Mouse (Mus musculus) hindbrain, embryonic 13.5 days (tissue): ENCODE data around the gene Arhgef28. TPM values are rescaled to one million over a fixed set of nuclear protein-coding genes. Genes with fewer than 3 reads are reported as not detected.

Source experiments
- ATAC-seq: fragments of 200-750 bp; cut with Nextera tagmentation; 2 replicates; pipeline ENCODE4 v1.8.0; 2017; ENCODE audit warnings: moderate TSS enrichment; ENCODE audit not compliant: low FRiP score
- H3K27ac ChIP-seq: fragments of 300-500 bp; sonication (generic); 2 replicates; pipeline ENCODE4 v1.5.1; 2015; ENCODE audit warnings: inconsistent platforms, mild to moderate bottlenecking, moderate library complexity
- H3K27me3 ChIP-seq: fragments of 300-500 bp; sonication (generic); 2 replicates; pipeline ENCODE4 v1.6.1; 2015; ENCODE audit warnings: mild to moderate bottlenecking, inconsistent platforms
- H3K36me3 ChIP-seq: fragments of 300-500 bp; sonication (generic); 2 replicates; pipeline ENCODE4 v1.6.1; 2015; ENCODE audit warnings: mild to moderate bottlenecking, inconsistent platforms
- H3K4me1 ChIP-seq: fragments of 300-500 bp; sonication (generic); replicated peaks from 2 replicates; pipeline ENCODE4 v1.6.1; 2015; ENCODE audit warnings: inconsistent platforms
- H3K4me2 ChIP-seq: fragments of 300-500 bp; sonication (generic); 2 replicates; pipeline ENCODE4 v1.6.1; 2015; ENCODE audit warnings: inconsistent platforms, mild to moderate bottlenecking, moderate library complexity
- H3K4me3 ChIP-seq: fragments of 300-500 bp; sonication (generic); 2 replicates; pipeline ENCODE4 v1.5.1; 2015; ENCODE audit warnings: mild to moderate bottlenecking, inconsistent platforms
- H3K9ac ChIP-seq: fragments of 300-500 bp; sonication (generic); 2 replicates; pipeline ENCODE4 v1.6.1; 2015; ENCODE audit warnings: mild to moderate bottlenecking, inconsistent platforms
- H3K9me3 ChIP-seq: fragments of 300-500 bp; sonication (generic); 2 replicates; pipeline ENCODE4 v1.6.1; 2016; ENCODE audit warnings: inconsistent platforms
- WGBS: fragments of 180-500 bp; shearing (Covaris S2); methylation state at CpG from one replicate; pipeline ENCODE4 v1.1.7; 2015; 5-methylcytosine and 5-hydroxymethylcytosine counted together
- polyA plus RNA-seq: library from polyadenylated mRNA; unstranded; fragments of >200 nt; fragmentation: Nextera tagmentation; extraction: Ambion mirVana; gene quantifications from 2 replicates; pipeline ENCODE4 v1.2.1, GENCODE M21; 2015

The Arhgef28 gene
- polyA plus RNA-seq, 1 experiment from 2014 or later: 15.9 TPM

DNA sequence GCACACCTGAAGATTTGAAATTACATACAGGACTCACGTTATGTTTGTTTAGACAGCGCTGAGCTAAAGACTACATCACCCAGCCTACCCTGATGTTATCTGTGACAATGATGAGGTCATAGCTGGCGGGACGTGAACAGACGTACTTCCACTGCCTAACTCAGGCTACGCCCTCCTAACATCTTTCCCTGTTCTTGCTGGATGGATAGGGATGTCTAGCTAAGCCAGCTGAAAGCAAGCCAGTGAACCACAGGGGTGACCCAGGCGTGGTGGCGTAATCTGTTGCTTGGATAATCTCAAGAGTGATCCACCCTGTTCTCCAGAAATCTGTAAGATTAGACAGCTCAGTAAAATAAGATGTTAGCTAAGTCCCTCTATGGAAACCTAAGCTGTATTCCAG is 25.6 kb downstream of the Arhgef28 start:
- Histone ChIP-seq H3K9ac (no peak overlapping the region), H3K4me3 (no peak overlapping the region), H3K4me2 (no peak overlapping the region), H3K36me3 (no peaks in the 10 kb centered on the region), H3K9me3 (no peaks in the 10 kb centered on the region), H3K27me3 (0 out of 2 replicates have a peak, but pooled peaks cover 3% of the 10 kb centered on the region), H3K27ac (no peak overlapping the region), H3K4me1 (no peaks in the 10 kb centered on the region)
- WGBS: 89% methylated on average over 8 of the region's 8 CpGs
- ATAC-seq: no peak

DNA sequence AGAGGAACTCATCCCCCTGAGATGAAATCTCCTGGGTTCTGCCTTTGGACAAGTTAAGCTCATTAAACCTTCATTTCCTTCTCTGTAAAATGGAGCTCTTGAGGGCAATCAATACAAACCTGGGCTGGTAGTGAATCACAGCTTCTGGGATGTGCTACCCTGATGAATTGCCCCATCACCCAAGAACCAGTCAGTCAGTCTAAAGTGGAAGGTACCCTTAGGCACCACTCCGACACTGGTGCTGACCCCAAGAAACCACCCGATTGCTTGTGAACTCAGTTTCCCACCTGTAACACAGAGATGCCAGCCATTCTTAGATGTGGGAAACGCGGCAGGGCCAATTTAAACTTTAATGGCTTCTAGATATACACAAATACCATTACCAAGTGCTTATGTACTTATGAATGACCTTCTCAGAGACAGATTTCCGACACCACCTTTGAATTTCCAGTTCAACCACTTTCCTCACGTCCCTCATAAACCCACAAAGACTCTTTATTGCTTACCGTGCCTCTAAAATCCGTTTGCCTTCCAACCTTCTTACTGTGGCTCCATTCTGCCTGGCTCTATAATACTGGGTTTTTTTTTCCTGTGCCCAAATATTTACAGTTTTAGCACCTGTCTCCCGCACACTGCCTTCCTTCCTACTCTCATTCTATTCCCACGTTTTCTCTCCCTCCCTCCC is 30.8 kb downstream of the Arhgef28 start:
- no peak overlapping the region for H3K9ac ChIP-seq
- ATAC-seq: no peak
- H3K9me3 ChIP-seq: no peaks in the 10 kb centered on the region
- no peaks in the 10 kb centered on the region for H3K36me3 ChIP-seq
- no peak overlapping the region for H3K27ac ChIP-seq
- 0 out of 2 replicates have a peak, but pooled peaks cover 3% of the 10 kb centered on the region for H3K27me3 ChIP-seq
- WGBS: 85% methylated on average over 10 of the region's 10 CpGs
- no peak overlapping the region for H3K4me2 ChIP-seq
- no peak overlapping the region for H3K4me3 ChIP-seq
- peaks cover 9% of the 10 kb centered on the region; the same call in 1 of the 2 replicates for H3K4me1 ChIP-seq

DNA sequence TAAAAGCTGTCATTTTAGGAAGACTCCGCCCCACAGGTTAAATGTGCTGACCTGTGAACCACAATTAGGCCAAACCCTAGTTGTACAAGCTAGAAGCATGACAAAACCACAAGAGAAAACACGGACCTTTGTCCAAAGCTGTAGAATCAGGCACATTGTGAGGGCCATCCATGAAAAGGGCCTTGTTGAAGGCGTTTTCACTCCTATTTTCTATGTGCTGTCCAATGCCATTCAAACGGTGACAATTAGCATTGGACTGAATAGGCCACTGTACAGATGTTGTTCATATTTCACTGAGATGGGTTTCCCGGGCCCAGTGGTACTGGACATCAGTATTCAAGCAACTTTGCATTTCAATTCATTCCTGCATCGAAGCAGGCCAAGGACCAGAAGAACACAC is 33.2 kb downstream of the Arhgef28 start:
- H3K4me1 ChIP-seq: peaks cover 9% of the 10 kb centered on the region; the same call in 1 of the 2 replicates
- H3K9me3 ChIP-seq: no peaks in the 10 kb centered on the region
- H3K4me2 ChIP-seq: no peak overlapping the region
- H3K27ac ChIP-seq: no peak overlapping the region
- H3K36me3 ChIP-seq: no peaks in the 10 kb centered on the region
- no peak for ATAC-seq
- H3K9ac ChIP-seq: no peak overlapping the region
- no peak overlapping the region for H3K4me3 ChIP-seq
- WGBS: 56% methylated on average over 6 of the region's 6 CpGs
- H3K27me3 ChIP-seq: 0 out of 2 replicates have a peak, but pooled peaks cover 3% of the 10 kb centered on the region

DNA sequence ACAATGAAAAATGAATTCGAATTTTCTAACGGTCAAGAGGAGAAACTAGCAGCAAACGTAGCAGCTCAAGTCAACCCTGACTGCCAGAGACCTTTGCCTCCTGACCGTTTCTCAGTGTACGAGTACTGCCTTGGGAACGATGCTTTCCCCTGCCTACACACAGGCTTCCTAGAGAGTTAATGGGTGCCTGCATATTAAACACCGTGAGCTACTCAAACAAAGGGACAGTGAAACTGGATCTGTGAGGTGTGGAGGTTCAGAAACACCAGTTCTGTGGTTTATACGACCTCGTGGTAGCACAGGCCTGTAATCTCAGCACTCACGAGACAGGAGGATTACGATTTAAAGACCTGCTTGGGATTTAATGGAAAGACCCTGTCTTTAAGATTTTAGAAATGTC is 33.9 kb downstream of the Arhgef28 start:
- 74% methylated on average over 11 of the region's 11 CpGs for WGBS
- Histone ChIP-seq H3K36me3 (no peaks in the 10 kb centered on the region), H3K27ac (no peak overlapping the region), H3K4me3 (no peak overlapping the region), H3K27me3 (0 out of 2 replicates have a peak, but pooled peaks cover 3% of the 10 kb centered on the region), H3K4me2 (no peak overlapping the region), H3K9ac (no peak overlapping the region), H3K9me3 (no peaks in the 10 kb centered on the region), H3K4me1 (peaks cover 9% of the 10 kb centered on the region; the same call in 1 of the 2 replicates)
- ATAC-seq: no peak

DNA sequence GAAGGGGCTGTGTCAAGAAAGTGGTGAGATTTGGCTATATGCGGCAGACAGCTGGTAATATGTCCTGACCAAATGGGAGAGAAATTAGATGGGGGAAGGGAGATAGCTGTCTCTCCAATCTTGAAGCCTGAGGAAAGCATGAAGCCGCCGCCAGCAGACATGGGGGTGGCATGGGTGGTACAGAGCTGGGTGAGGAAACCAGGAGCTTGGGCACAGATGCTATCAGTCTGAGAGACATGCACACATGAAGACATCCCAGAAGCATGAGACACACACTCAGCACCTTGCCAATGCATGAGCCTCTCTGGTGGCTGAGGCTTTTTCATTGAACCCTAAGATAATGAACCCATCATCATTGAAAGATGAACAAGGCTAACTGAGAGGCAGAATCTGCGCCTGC is 34.5 kb downstream of the Arhgef28 start:
- WGBS: 93% methylated on average over 4 of the region's 4 CpGs
- Histone ChIP-seq H3K4me3 (no peak overlapping the region), H3K27ac (no peak overlapping the region), H3K4me2 (no peak overlapping the region), H3K4me1 (peaks cover 9% of the 10 kb centered on the region; the same call in 1 of the 2 replicates), H3K27me3 (0 out of 2 replicates have a peak, but pooled peaks cover 3% of the 10 kb centered on the region), H3K36me3 (no peaks in the 10 kb centered on the region), H3K9ac (no peak overlapping the region), H3K9me3 (no peaks in the 10 kb centered on the region)
- no peak for ATAC-seq

DNA sequence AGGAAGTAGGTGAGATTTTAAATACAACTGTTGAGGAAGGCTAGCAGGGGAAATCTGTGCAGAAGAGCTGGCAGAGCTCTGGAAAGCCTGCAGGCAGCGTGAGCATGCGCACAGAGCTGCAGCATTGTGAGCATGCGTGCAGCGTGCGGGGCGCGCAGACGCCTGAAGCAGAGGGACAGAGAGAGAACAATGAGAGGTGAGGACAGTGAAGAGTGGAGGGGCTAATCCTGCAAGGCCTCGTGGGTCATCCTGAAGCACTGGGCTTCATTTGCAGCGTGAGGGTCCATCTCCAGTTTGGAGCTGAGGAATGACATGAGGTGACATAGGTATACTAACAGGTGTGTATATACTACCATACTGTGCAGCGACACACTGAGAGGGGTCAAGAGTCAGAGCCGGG is 35.0 kb downstream of the Arhgef28 start:
- WGBS: 87% methylated on average over 12 of the region's 12 CpGs
- no peaks in the 10 kb centered on the region for H3K9me3 ChIP-seq
- H3K36me3 ChIP-seq: no peaks in the 10 kb centered on the region
- H3K27ac ChIP-seq: no peak overlapping the region
- no peak overlapping the region for H3K4me2 ChIP-seq
- ATAC-seq: no peak
- H3K9ac ChIP-seq: no peak overlapping the region
- 0 out of 2 replicates have a peak, but pooled peaks cover 2% of the 10 kb centered on the region for H3K27me3 ChIP-seq
- H3K4me3 ChIP-seq: no peak overlapping the region
- peaks cover 9% of the 10 kb centered on the region; the same call in 1 of the 2 replicates for H3K4me1 ChIP-seq

DNA sequence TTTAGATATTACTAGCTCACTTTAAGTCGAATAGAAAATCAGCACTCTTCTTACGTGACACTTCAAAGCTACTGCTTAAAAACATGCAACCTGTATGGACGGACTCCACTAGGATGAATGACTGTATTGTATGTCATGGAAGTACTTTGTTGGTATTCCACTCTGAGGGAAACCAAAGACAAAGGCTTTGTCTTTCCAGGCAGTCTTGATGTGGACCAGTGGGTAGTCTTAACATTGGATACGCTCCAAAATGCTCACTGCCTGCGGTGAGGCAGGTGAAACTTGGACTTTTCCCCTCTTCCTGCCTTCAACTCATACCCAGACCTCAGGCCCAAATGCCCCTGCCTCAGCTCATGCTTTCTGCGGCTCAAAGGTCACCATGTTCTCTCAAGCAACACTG is 41.4 kb downstream of the Arhgef28 start:
- no peak overlapping the region for H3K4me3 ChIP-seq
- no peaks in the 10 kb centered on the region for H3K4me1 ChIP-seq
- H3K9ac ChIP-seq: no peak overlapping the region
- H3K27me3 ChIP-seq: no peaks in the 10 kb centered on the region
- ATAC-seq: no peak
- no peak overlapping the region for H3K4me2 ChIP-seq
- WGBS: 80% methylated on average over 6 of the region's 6 CpGs
- H3K27ac ChIP-seq: no peak overlapping the region
- H3K36me3 ChIP-seq: no peaks in the 10 kb centered on the region
- H3K9me3 ChIP-seq: no peaks in the 10 kb centered on the region

DNA sequence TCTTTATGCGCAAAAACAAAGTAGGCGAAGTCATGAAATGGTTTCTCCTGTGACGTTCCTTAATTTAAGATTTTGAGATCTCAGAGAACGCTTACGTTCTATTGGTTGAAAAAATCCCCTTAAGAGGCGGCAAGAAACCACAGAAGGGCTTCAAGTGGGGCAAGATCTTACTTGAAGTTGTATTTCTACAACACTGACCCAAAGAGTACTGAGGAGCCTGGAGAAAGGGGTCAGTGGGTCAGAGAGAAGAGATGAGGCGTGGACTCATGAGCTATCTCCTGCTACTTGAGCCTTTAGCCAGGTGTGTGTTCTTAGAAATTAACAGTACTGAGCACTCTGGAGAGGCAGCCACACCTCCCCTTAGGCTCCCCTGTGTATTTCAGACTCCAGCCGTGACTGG is 44.7 kb downstream of the Arhgef28 start:
- no peak for ATAC-seq
- Histone ChIP-seq H3K36me3 (no peaks in the 10 kb centered on the region), H3K4me3 (no peak overlapping the region), H3K27ac (no peak overlapping the region), H3K27me3 (no peaks in the 10 kb centered on the region), H3K4me1 (no peaks in the 10 kb centered on the region), H3K4me2 (no peak overlapping the region), H3K9me3 (no peaks in the 10 kb centered on the region), H3K9ac (no peak overlapping the region)
- 95% methylated on average over 8 of the region's 8 CpGs for WGBS

DNA sequence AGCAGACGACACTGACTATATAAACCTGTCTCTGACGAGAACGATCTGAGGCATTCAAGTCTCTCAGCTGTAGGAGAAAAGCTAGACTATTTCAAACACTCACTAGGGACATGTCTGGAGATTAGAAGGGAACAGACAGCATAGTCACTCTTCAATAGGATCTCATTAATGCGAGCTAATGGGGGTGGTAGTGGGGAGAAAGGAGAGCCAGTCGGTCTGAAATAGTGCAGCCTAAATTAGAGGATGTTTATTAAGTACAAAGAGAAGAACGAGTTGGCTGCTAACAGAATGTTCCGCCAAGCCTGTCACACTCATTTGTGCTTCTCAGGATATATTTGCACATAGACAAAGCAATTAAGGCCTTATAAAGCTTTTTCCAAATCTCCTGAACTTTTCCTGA is 49.6 kb downstream of the Arhgef28 start:
- no peaks in the 10 kb centered on the region for H3K9me3 ChIP-seq
- H3K4me1 ChIP-seq: no peaks in the 10 kb centered on the region; the same call in 1 of the 2 replicates
- 54% methylated on average over 7 of the region's 7 CpGs for WGBS
- no peak overlapping the region for H3K4me2 ChIP-seq
- H3K9ac ChIP-seq: no peak overlapping the region
- H3K27me3 ChIP-seq: no peaks in the 10 kb centered on the region
- no peak overlapping the region for H3K27ac ChIP-seq
- ATAC-seq: no peak
- H3K4me3 ChIP-seq: no peak overlapping the region
- H3K36me3 ChIP-seq: no peaks in the 10 kb centered on the region

DNA sequence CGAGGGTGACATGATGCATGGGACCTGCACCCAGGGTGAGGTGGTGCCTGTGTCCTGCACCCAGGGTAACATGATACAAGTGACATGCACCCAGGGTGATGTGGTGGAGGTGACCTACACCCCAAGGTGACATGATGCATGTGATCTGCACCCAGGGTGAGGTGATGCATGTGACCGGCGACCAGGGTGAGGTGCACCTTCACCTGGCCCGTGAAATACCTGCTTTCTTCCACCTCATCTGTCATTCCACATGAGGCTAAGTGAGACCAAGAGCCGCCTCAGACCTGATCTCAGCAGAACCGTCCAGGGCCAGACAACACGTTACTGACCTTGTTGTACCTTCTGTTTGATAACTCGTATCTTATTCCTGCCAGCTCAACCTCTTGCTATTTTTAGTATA is 53.5 kb downstream of the Arhgef28 start:
- 92% methylated on average over 8 of the region's 8 CpGs for WGBS
- no peak for ATAC-seq

DNA sequence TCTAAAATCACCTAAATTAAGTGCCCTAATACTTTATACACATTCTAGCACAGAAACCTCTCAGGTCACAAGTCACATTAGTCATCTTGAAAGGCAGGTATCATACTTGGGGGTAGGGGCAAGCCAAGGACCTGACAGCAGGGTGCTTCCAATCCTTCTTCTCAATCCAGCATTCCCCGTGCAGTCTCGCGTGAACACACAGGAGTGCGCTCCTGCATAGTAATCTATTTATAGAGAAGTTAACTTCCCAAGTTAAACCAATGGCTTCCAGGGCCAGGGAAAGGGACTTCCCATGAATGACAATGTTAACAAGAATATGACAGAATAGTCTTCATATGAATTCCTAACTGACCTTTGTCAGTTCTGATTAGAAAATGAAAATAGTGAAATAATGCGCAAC is 58.7 kb downstream of the Arhgef28 start:
- WGBS: 55% methylated on average over 5 of the region's 5 CpGs
- Histone ChIP-seq H3K36me3 (no peaks in the 10 kb centered on the region), H3K27me3 (no peaks in the 10 kb centered on the region), H3K27ac (no peak overlapping the region), H3K9ac (no peak overlapping the region), H3K9me3 (no peaks in the 10 kb centered on the region), H3K4me1 (no peaks in the 10 kb centered on the region; the same call in 1 of the 2 replicates), H3K4me2 (no peak overlapping the region), H3K4me3 (no peak overlapping the region)
- no peak for ATAC-seq

More for the DNA sequence above, 53.5 kb downstream of the Arhgef28 start:
- Histone ChIP-seq H3K4me3 (no peak overlapping the region), H3K9ac (no peak overlapping the region), H3K36me3 (no peaks in the 10 kb centered on the region), H3K4me2 (no peak overlapping the region), H3K9me3 (no peaks in the 10 kb centered on the region), H3K27me3 (no peaks in the 10 kb centered on the region), H3K27ac (no peak overlapping the region), H3K4me1 (no peaks in the 10 kb centered on the region; the same call in none of the 2 replicates)

DNA sequence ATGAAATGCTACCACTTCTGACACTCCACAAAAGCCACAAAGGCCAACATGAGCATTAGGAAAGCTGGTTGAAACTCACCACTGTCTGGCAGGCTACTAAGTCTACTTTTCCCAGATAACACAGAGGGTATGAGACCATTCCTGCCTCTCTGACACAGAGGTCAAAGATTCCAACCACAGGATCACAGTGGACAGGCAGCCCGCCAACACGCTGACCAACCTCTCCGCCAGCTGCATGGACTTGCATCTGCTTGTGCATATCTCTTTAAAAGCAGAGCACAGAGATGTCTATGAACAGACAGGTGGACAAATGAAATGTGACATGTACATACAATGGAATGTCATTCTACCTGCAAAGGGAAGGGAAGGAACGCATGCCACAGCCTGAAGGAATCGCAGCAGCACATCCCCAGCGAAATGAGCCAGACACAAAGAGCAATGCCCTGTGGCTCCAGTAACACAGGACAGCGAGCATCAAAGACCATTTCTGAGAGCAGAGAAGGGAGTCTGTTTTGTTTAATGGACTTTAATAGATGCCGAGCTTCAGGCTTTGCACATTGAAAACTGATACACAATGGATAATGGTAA is 59.6 kb downstream of the Arhgef28 start:
- 63% methylated on average over 8 of the region's 8 CpGs for WGBS
- Histone ChIP-seq H3K9ac (no peak overlapping the region), H3K4me1 (no peaks in the 10 kb centered on the region; the same call in 1 of the 2 replicates), H3K4me2 (no peak overlapping the region), H3K27me3 (no peaks in the 10 kb centered on the region), H3K4me3 (no peak overlapping the region), H3K27ac (no peak overlapping the region), H3K9me3 (no peaks in the 10 kb centered on the region), H3K36me3 (no peaks in the 10 kb centered on the region)
- no peak for ATAC-seq

DNA sequence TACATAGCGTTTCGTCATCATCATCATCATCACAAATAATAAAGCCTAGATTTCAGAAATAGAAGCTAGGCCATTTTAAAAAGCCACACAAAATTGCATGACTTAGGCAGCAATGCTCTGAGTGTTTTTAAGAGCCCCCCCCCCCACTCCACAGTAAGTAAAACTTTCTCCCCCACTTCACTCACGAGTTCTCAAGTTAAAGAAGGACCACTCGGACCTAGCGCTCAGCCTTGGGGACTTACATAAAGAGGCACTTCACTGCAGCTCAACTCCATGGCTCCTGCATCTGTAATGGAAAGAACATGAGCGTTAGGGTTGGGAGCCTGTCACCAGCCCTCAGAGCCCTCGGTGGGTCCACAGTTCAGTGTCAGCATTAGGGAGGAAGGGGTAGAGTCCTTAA is 60.9 kb downstream of the Arhgef28 start:
- Histone ChIP-seq H3K27me3 (no peaks in the 10 kb centered on the region), H3K36me3 (no peaks in the 10 kb centered on the region), H3K9ac (no peak overlapping the region), H3K4me1 (no peaks in the 10 kb centered on the region; the same call in 1 of the 2 replicates), H3K4me3 (no peak overlapping the region), H3K4me2 (no peak overlapping the region), H3K27ac (no peak overlapping the region), H3K9me3 (no peaks in the 10 kb centered on the region)
- ATAC-seq: no peak
- WGBS: 85% methylated on average over 7 of the region's 7 CpGs
